Mouse (Mus musculus): ENCODE results near the gene Paqr9. TPM values are rescaled to one million over a fixed set of nuclear protein-coding genes. Genes with fewer than 3 reads are reported as not detected.

Gene Paqr9
- total and polyA plus RNA-seq, 2 experiments from 2014 or later, result 6.3 to 26.0 TPM

DNA sequence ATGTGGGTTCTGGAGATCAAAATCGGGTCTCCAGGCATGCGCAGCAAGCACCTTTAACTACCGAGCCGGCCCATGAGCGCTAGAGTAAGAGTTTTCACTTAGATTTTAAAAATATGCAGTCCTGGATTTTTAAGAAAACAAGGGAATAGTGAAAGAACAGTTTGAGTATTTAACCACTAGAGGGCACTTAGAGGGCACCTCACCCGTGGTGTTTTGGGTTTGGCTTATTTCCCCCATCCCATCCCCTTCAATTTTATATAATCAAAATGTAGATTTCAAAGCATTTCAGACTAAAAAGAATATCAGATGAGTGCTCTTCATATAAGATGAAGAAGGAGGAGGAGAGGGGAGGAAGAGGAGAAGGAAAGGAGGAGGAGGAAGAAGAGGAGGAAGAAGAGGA is 25.6 kb upstream of the Paqr9 start:
- no peak for DNase-seq
- Histone ChIP-seq H3K36me3 (ENCODE audit: insufficient read depth) (no peaks in the 10 kb centered on the region), H3K9ac (no peak overlapping the region), H3K27ac (ENCODE audit: low read depth, low read length) (no peak overlapping the region), H3K27me3 (ENCODE audit: insufficient read depth, low read length) (no peaks in the 10 kb centered on the region), H3K9me3 (ENCODE audit: low read length) (no peaks in the 10 kb centered on the region), H3K4me3 (ENCODE audit: low read depth, low read length) (no peak overlapping the region), H3K4me2 (ENCODE audit: low read depth) (no peak overlapping the region), H3K4me1 (ENCODE audit: insufficient read depth) (no peaks in the 10 kb centered on the region)
- WGBS, result 40% methylated on average over 6 of the region's 6 CpGs
- no peak for ATAC-seq
- TF ChIP-seq CTCF (IDR thresholded peaks at IDR 0.05; ENCODE audit: low read depth), result peak; percentile 59

DNA sequence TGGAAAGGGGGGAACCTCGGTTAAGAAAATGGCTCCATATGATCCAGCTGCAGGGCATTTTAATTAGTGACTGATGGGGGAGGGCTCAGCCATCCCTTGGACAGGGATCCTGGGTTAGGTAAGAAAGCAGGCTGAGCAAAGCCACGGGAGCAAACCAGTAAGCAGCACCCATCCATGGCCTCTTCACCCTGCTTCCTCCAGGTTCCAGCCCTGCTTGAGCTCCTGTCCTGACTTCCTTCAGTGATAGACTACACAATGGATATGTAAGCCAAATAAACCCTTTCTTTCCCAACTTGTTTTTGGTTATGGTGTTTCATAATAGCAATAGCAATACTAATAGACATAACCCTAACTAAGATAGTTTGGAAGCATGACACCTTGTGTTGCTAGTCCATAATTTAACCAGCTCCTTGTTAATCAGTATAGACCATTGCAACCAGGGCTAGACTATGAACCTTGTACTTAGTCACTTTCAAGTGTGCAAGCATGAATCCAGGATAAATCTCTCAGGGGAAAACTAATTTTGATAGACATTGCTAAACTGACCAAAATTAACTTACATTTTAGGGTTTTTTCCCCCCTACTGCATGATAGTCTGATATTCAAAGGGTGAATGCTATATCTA is 20.2 kb upstream of the Paqr9 start:
- Histone ChIP-seq H3K36me3 (ENCODE audit: insufficient read depth) (no peaks in the 10 kb centered on the region), H3K9ac (no peak overlapping the region), H3K4me1 (ENCODE audit: insufficient read depth) (no peaks in the 10 kb centered on the region), H3K27ac (ENCODE audit: low read depth, low read length) (no peak overlapping the region), H3K27me3 (ENCODE audit: insufficient read depth, low read length) (no peaks in the 10 kb centered on the region), H3K9me3 (ENCODE audit: low read length) (no peaks in the 10 kb centered on the region), H3K4me3 (ENCODE audit: low read depth, low read length) (no peak overlapping the region), H3K4me2 (ENCODE audit: low read depth) (no peak overlapping the region)
- WGBS, result 62% methylated on average over 2 of the region's 2 CpGs
- no peak for TF ChIP-seq CTCF (IDR thresholded peaks at IDR 0.05; ENCODE audit: low read depth)
- DNase-seq (no peak), ATAC-seq (no peak)

DNA sequence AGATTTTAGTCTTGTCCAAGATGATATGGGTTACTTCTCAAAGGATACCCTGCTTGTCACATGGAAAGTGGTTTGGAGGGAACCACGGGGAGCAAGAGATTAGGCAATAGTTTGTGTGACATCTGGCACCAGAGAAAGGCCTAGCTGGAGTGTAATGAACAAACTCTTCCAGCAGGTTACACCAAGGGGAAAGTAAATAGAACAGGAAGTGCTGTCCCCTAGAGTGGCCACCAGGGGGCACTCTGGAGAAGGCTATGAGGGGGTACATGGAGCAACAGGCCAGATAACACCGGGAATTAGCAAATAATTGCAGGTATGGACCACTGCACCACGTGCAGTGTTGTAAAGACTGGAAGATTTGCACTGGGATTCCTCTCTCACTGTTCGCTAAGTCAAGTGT is 19.0 kb upstream of the Paqr9 start:
- H3K9me3 ChIP-seq (ENCODE audit: low read length), result no peaks in the 10 kb centered on the region
- WGBS, result 64% methylated on average over 4 of the region's 4 CpGs
- peak; percentile 20; the same call in 1 of the 2 replicates for ATAC-seq

DNA sequence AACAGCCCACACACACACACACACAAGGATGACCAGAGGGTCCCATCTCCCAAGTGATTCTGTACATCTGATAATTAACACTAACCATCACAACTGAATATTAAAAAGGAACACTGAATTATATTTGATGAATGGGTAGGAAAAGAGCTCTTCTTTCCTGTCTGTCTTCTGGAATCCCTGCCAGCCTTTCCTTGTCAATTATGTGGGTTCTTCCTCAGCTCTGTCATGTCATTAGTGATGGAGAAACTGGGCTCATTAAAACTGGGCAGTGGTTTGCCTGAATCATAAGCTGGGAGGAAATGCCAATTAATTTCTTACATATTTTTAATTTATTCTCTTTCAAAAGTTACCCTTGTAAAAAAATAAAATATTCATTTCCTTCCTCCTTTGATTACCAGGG is 18.2 kb upstream of the Paqr9 start:
- no peak overlapping the region for H3K4me3 ChIP-seq (ENCODE audit: low read depth, low read length)
- no peak for TF ChIP-seq CTCF (IDR thresholded peaks at IDR 0.05; ENCODE audit: low read depth)

More for the DNA sequence above, 19.0 kb upstream of the Paqr9 start:
- peak; percentile 58 for TF ChIP-seq CTCF (IDR thresholded peaks at IDR 0.05; ENCODE audit: low read depth)
- Histone ChIP-seq H3K36me3 (ENCODE audit: insufficient read depth) (no peaks in the 10 kb centered on the region), H3K27me3 (ENCODE audit: insufficient read depth, low read length) (no peaks in the 10 kb centered on the region), H3K4me1 (ENCODE audit: insufficient read depth) (no peaks in the 10 kb centered on the region), H3K9ac (no peak overlapping the region), H3K4me2 (ENCODE audit: low read depth) (no peak overlapping the region), H3K4me3 (ENCODE audit: low read depth, low read length) (no peak overlapping the region), H3K27ac (ENCODE audit: low read depth, low read length) (no peak overlapping the region)
- no peak for DNase-seq

DNA sequence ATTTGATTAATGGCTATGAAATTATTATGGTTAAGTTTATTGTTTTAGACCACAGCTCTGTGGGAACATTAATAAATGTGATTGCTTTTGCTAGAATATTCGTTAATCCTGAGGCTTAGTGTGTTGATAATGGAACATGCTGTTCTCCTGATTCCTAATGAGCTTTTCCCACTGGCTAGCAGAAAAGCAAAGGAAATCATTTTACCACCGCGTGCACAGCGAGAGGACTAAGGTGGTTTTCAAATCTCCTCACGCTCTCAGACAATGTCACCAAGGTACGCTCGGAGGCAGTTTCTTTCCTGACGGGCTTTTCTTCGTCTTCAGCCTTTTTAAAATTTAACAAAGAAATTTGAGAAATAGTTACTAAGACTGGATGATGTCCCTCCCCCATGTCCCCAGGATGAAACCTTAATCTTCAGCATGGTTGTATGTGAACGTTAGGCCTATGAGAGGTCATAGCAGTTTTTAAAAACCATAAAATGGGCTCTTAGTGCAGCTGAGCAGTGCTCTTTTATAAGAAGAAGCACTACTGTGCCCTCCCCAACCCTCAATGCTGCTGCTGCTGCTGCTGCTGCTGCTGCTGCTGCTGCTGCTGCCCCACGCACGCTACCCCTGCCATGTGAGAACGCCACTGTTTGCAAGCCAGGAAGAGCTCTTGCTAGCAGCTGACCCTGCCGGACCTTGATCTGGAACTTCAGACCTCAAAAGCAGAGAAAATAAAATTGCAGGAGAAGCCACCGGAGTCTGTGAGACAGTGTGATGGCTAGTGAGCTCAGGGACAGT is 17.6 kb upstream of the Paqr9 start:
- Histone ChIP-seq H3K9me3 (ENCODE audit: low read length) (no peaks in the 10 kb centered on the region), H3K27me3 (ENCODE audit: insufficient read depth, low read length) (no peaks in the 10 kb centered on the region), H3K4me1 (ENCODE audit: insufficient read depth) (no peaks in the 10 kb centered on the region), H3K36me3 (ENCODE audit: insufficient read depth) (no peaks in the 10 kb centered on the region), H3K4me3 (ENCODE audit: low read depth, low read length) (no peak overlapping the region), H3K4me2 (ENCODE audit: low read depth) (no peak overlapping the region), H3K9ac (no peak overlapping the region), H3K27ac (ENCODE audit: low read depth, low read length) (no peak overlapping the region)
- WGBS, result 40% methylated on average over 15 of the region's 15 CpGs
- no peak for TF ChIP-seq CTCF (IDR thresholded peaks at IDR 0.05; ENCODE audit: low read depth)
- DNase-seq (no peak), ATAC-seq (no peak)

More for the DNA sequence above, 18.2 kb upstream of the Paqr9 start:
- Histone ChIP-seq H3K27ac (ENCODE audit: low read depth, low read length) (no peak overlapping the region), H3K4me1 (ENCODE audit: insufficient read depth) (no peaks in the 10 kb centered on the region), H3K27me3 (ENCODE audit: insufficient read depth, low read length) (no peaks in the 10 kb centered on the region), H3K9ac (no peak overlapping the region), H3K4me2 (ENCODE audit: low read depth) (no peak overlapping the region), H3K36me3 (ENCODE audit: insufficient read depth) (no peaks in the 10 kb centered on the region), H3K9me3 (ENCODE audit: low read length) (no peaks in the 10 kb centered on the region)
- no peak for ATAC-seq
- no peak for DNase-seq

DNA sequence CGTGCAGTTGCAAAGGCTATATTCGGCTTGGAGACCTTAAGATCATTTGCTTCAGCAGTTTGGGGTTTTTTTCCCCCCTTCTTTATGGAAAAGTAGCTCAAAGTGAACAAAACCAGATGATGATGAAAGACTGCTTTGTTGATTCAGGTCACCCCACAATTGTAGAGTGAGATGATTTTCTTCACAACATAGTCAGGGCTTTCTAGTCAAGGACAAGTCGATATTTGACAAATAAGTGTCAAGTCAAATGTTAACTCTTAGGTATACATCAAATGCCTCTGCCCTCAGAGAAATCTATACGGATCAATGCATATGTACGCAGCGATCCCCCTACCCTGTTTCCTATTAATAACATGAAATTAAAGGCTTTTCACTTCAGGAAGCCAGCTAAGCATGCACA is 17.0 kb upstream of the Paqr9 start:
- WGBS, result 73% methylated on average over 6 of the region's 6 CpGs
- Histone ChIP-seq H3K27ac (ENCODE audit: low read depth, low read length) (no peak overlapping the region), H3K9me3 (ENCODE audit: low read length) (no peaks in the 10 kb centered on the region), H3K27me3 (ENCODE audit: insufficient read depth, low read length) (no peaks in the 10 kb centered on the region), H3K4me2 (ENCODE audit: low read depth) (no peak overlapping the region), H3K4me3 (ENCODE audit: low read depth, low read length) (no peak overlapping the region), H3K36me3 (ENCODE audit: insufficient read depth) (no peaks in the 10 kb centered on the region), H3K4me1 (ENCODE audit: insufficient read depth) (no peaks in the 10 kb centered on the region), H3K9ac (no peak overlapping the region)
- TF ChIP-seq CTCF (IDR thresholded peaks at IDR 0.05; ENCODE audit: low read depth), result no peak
- ATAC-seq, result no peak
- no peak for DNase-seq

DNA sequence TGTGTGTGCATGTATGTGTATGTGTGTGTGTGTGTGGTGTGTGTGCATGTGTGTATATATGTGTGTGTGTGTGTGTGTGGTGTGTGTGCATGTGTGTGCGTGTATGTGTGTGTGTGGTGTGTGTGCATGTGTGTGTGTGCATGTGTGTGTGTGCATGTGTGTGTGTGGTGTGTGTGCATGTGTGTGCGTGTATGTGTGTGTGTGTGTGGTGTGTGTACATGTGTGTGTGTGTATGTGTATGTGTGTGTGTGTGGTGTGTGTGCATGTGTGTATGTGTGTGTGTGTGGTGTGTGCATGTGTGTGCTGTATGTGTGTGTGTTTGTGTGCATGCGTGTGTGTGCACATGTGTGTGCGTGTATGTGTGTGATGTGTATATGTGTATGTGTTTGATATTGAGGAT is 14.9 kb upstream of the Paqr9 start:
- no peak for TF ChIP-seq CTCF (IDR thresholded peaks at IDR 0.05; ENCODE audit: low read depth)
- no peaks in the 10 kb centered on the region for H3K27me3 ChIP-seq (ENCODE audit: insufficient read depth, low read length)
- no peak overlapping the region for H3K4me3 ChIP-seq (ENCODE audit: low read depth, low read length)
- ATAC-seq (no peak), DNase-seq (no peak)
- H3K9ac ChIP-seq, result no peak overlapping the region
- H3K36me3 ChIP-seq (ENCODE audit: insufficient read depth), result no peaks in the 10 kb centered on the region
- over 99% methylated on average over 4 of the region's 4 CpGs for WGBS
- no peaks in the 10 kb centered on the region for H3K9me3 ChIP-seq (ENCODE audit: low read length)
- H3K27ac ChIP-seq (ENCODE audit: low read depth, low read length), result no peak overlapping the region
- H3K4me2 ChIP-seq (ENCODE audit: low read depth), result no peak overlapping the region
- no peaks in the 10 kb centered on the region for H3K4me1 ChIP-seq (ENCODE audit: insufficient read depth)

Data from forebrain, postnatal 0 days (tissue).